Mouse (Mus musculus) lung, adult 2 months (tissue): ENCODE results near the gene Slc4a1ap.

Experiments used
- CTCF ChIP-seq: fragments of 200-500 bp; IDR thresholded peaks from 2 replicates; pipeline ENCODE4 v1.5.1; 2011; ENCODE audit warnings: mild to moderate bottlenecking, low read length, control low read depth; ENCODE audit not compliant: insufficient read depth
- POLR2A ChIP-seq: fragments of 200-500 bp; IDR thresholded peaks from 2 replicates; pipeline ENCODE4 v1.6.1; 2011; ENCODE audit warnings: low read depth, mild to moderate bottlenecking, control low read depth, low read length, borderline replicate concordance; ENCODE audit errors: extremely low read depth

GRCm38 (mm10) chr5:31581263-31581662, 54.5 kb downstream of the Slc4a1ap start:
- no peak for TF ChIP-seq POLR2A
- no peak for TF ChIP-seq CTCF
